Mouse (Mus musculus) heart, adult 2 months (tissue): ENCODE data around the gene Lrrc71.

Source experiments
- CTCF ChIP-seq: fragments of 200-600 bp; IDR thresholded peaks from 2 replicates; pipeline ENCODE4 v1.8.1; 2022; ENCODE audit warnings: antibody characterized with exemption, mild to moderate bottlenecking, moderate library complexity
- EP300 ChIP-seq: fragments of 200-500 bp; IDR thresholded peaks from 2 replicates; pipeline ENCODE4 v1.6.1; 2011; ENCODE audit warnings: low read depth, low read length, control low read depth; ENCODE audit not compliant: insufficient read depth
- POLR2A ChIP-seq: fragments of 200-500 bp; IDR thresholded peaks from 2 replicates; pipeline ENCODE4 v1.6.1; 2011; ENCODE audit warnings: mild to moderate bottlenecking, low read depth, low read length, control low read depth; ENCODE audit not compliant: insufficient read depth

GRCm38 (mm10) chr3:87783282-87784023, 35.0 kb upstream of the Lrrc71 start:
- TF ChIP-seq CTCF (no peak), EP300 (no peak), POLR2A (no peak)
